Mouse (Mus musculus): Measurements from ENCODE around the gene Cct3. TPM values are rescaled to one million over a fixed set of nuclear protein-coding genes. Genes with fewer than 3 reads are reported as not detected.
A peak's percentile ranks its signal among the peaks of the same experiment; 100 is the strongest.
"Not testable (repeated sequence)": the region's sequence is repeated elsewhere in the genome, so short reads cannot be mapped to it uniquely, and the experiment has no call there.

Cct3 gene
- polyA plus RNA-seq, 1 experiment, result 172 TPM

GRCm38 (mm10) chr3:88287110-88287509 is 9.8 kb upstream of the Cct3 start, which contains the start of gene Gm38392:
Gm38392 (minus strand) TSS chr3:88287210.
- 97% methylated on average over 4 of the region's 4 CpGs for whole genome bisulfite sequencing
- DNase-seq (ENCODE audit: low read depth, low spot score), result no peak

- not testable (repeated sequence) for DNase-seq (ENCODE audit: low read depth, low spot score)
- whole genome bisulfite sequencing, result 50% methylated on average over 9 of the region's 10 CpGs
Measured at GRCm38 (mm10) chr3:88288133-88288713, 8.7 kb upstream of the Cct3 start.

GRCm38 (mm10) chr3:88291970-88292369 is 4.9 kb upstream of the Cct3 start:
- no peak for DNase-seq (ENCODE audit: low read depth, low spot score)
- WGBS, result 46% methylated on average over 4 of the region's 4 CpGs

GRCm38 (mm10) chr3:88295272-88295671 is 1.6 kb upstream of the Cct3 start:
- 32% methylated on average over 1 of the region's 1 CpGs for whole genome bisulfite sequencing
- not testable (repeated sequence) for DNase-seq (ENCODE audit: low read depth, low spot score)

- no peak for DNase-seq (ENCODE audit: low read depth, low spot score)
- WGBS, result under 1% methylated on average over 12 of the region's 12 CpGs
Measured at GRCm38 (mm10) chr3:88296110-88296560, 781 bp upstream of the Cct3 start.

- WGBS, result 2% methylated on average over 30 of the region's 30 CpGs
Measured at GRCm38 (mm10) chr3:88297321-88297851, 470 bp downstream of the Cct3 start.

GRCm38 (mm10) chr3:88299172-88299571 is 2.3 kb downstream of the Cct3 start:
- no peak for DNase-seq (ENCODE audit: low read depth, low spot score)
- WGBS, result 39% methylated on average over 1 of the region's 1 CpGs

More at GRCm38 (mm10) chr3:88297321-88297851, 470 bp downstream of the Cct3 start:
- peak; percentile 27 for DNase-seq (ENCODE audit: low read depth, low spot score)

- under 1% methylated on average over 10 of the region's 10 CpGs for WGBS
- no peak for DNase-seq (ENCODE audit: low read depth, low spot score)
Measured at GRCm38 (mm10) chr3:88324951-88325405, 28.1 kb downstream of the Cct3 start, which contains the start of gene Glmp. Glmp (plus strand) TSS chr3:88325023.

GRCm38 (mm10) chr3:88328956-88329355 is 32.0 kb downstream of the Cct3 start:
- WGBS, result 59% methylated on average over 5 of the region's 5 CpGs
- no peak for DNase-seq (ENCODE audit: low read depth, low spot score)

- WGBS, result 19% methylated on average over 2 of the region's 2 CpGs
- no peak for DNase-seq (ENCODE audit: low read depth, low spot score)
Measured at GRCm38 (mm10) chr3:88331282-88331681, 34.4 kb downstream of the Cct3 start.

- DNase-seq (ENCODE audit: low read depth, low spot score), result peak; percentile 89
- 21% methylated on average over 12 of the region's 12 CpGs for WGBS
Measured at GRCm38 (mm10) chr3:88334029-88334658, 37.2 kb downstream of the Cct3 start.

- DNase-seq (ENCODE audit: low read depth, low spot score), result no peak
- WGBS, result 16% methylated on average over 3 of the region's 3 CpGs
Measured at GRCm38 (mm10) chr3:88334902-88335435, 38.1 kb downstream of the Cct3 start.

GRCm38 (mm10) chr3:88335436-88336053 is 38.6 kb downstream of the Cct3 start:
- DNase-seq (ENCODE audit: low read depth, low spot score), result no peak
- under 1% methylated on average over 27 of the region's 27 CpGs for WGBS

- peak; percentile 81 for DNase-seq (ENCODE audit: low read depth, low spot score)
- 1% methylated on average over 65 of the region's 66 CpGs for WGBS
Measured at GRCm38 (mm10) chr3:88336058-88337013, 39.4 kb downstream of the Cct3 start, which contains the start of the genes Tmem79 and Smg5. Tmem79 (minus strand) TSS chr3:88336148. Smg5 (plus strand) TSS chr3:88336260.

- no peak for DNase-seq (ENCODE audit: low read depth, low spot score)
- 39% methylated on average over 11 of the region's 11 CpGs for WGBS
Measured at GRCm38 (mm10) chr3:88337367-88338020, 40.6 kb downstream of the Cct3 start.

- 87% methylated on average over 7 of the region's 7 CpGs for WGBS
Measured at GRCm38 (mm10) chr3:88338316-88338715, 41.4 kb downstream of the Cct3 start.

GRCm38 (mm10) chr3:88339006-88339405 is 42.1 kb downstream of the Cct3 start:
- 68% methylated on average over 3 of the region's 3 CpGs for WGBS
- no peak for DNase-seq (ENCODE audit: low read depth, low spot score)

More at GRCm38 (mm10) chr3:88338316-88338715, 41.4 kb downstream of the Cct3 start:
- no peak for DNase-seq (ENCODE audit: low read depth, low spot score)

- no peak for DNase-seq (ENCODE audit: low read depth, low spot score)
- whole genome bisulfite sequencing, result 91% methylated on average over 13 of the region's 13 CpGs
Measured at GRCm38 (mm10) chr3:88350732-88351131, 53.8 kb downstream of the Cct3 start.

Measured in large intestine, adult 2 months (tissue).